In the genomic region with DNA sequence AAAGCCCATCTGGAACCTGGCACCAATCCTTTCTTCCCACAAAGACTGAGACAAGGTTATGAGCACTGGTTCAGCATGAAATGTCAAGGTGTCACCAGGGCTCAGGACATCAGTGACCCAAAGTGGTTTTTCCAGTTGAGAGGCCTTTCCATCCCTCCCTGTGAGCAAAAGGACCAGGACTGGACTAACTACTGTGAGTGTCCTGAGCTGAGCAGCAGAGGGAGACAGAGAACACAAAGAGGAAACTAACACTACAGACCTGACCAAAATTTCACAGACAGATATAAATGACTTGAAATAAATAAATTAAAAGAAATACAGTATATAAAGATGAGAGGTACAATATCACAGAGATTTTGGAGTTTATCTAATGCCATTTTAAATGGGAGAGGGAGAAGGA, we compare ENCODE assay signal across 11 mouse cellular contexts.
A peak's percentile ranks its signal among the peaks of the same experiment; 100 is the strongest.
DNase-seq lines count a peak whose midpoint lies in the region; ATAC-seq and TF ChIP-seq lines count a peak whose summit lies in the region.
"Had no signal": no experiment of that assay in that cellular context is flagged by ENCODE, and none has a peak within 500 bp of the region (broad histone marks: within the 10 kb centered on the region; RNA-seq: fewer than 3 reads in every experiment).

No protein-coding gene starts in this region.

- no peaks in the 10 kb centered on the region for H3K9me3 ChIP-seq in hindbrain, postnatal 0 days (ENCODE audit: low read length)
- H3K9me3 ChIP-seq in hindbrain, embryonic 13.5 days: peaks cover 4% of the 10 kb centered on the region
- H3K9me3 ChIP-seq in midbrain, embryonic 14.5 days (ENCODE audit: control insufficient read depth, low read length): no peaks in the 10 kb centered on the region
- H3K9me3 ChIP-seq in midbrain, embryonic 10.5 days (replicated peaks): peaks cover 4% of the 10 kb centered on the region
- peaks cover 4% of the 10 kb centered on the region for H3K9me3 ChIP-seq in stomach, postnatal 0 days (ENCODE audit: control insufficient read depth, low read length)
- 0 out of 2 replicates have a peak, but pooled peaks cover 2% of the 10 kb centered on the region for H3K9me3 ChIP-seq in neural tube, embryonic 15.5 days (replicated peaks)
- H3K9me3 ChIP-seq: G1E had no signal

- no peak overlapping the region for H3K4me3 ChIP-seq in hindbrain, postnatal 0 days (ENCODE audit: low read length)
- H3K4me3 ChIP-seq in hindbrain, embryonic 13.5 days: no peak overlapping the region
- H3K4me3 ChIP-seq in midbrain, embryonic 14.5 days (replicated peaks; ENCODE audit: low read depth, low read length): no peak overlapping the region
- no peak overlapping the region for H3K4me3 ChIP-seq in midbrain, embryonic 10.5 days
- H3K4me3 ChIP-seq in stomach, postnatal 0 days (ENCODE audit: low read depth, low read length): no peak overlapping the region
- H3K4me3 ChIP-seq in neural tube, embryonic 15.5 days (replicated peaks): no peak overlapping the region
- H3K4me3 ChIP-seq: heart, embryonic 13.5 days had no signal

- DNase-seq in hindbrain, postnatal 0 days (ENCODE audit: low spot score): peak; percentile 33
- peak; percentile 43 for DNase-seq in midbrain, embryonic 14.5 days
- no peak for DNase-seq in midbrain, embryonic 10.5 days (ENCODE audit: low spot score)
- DNase-seq in stomach, postnatal 0 days (ENCODE audit: low spot score): no peak
- DNase-seq in adrenal gland, postnatal 25 days: no peak

- ATAC-seq in hindbrain, postnatal 0 days: peak; percentile 69; the same call in 1 of the 2 replicates
- ATAC-seq in hindbrain, embryonic 13.5 days (ENCODE audit: low FRiP score): no peak
- ATAC-seq in midbrain, embryonic 14.5 days (ENCODE audit: low FRiP score, low TSS enrichment): no peak
- 0 out of 2 replicates have a peak, but pooled peaks have one; percentile 62 for ATAC-seq in common myeloid progenitor, adult 5-6 weeks (replicated peaks; ENCODE audit: low read depth, poor library complexity, severe bottlenecking)
- ATAC-seq in stomach, postnatal 0 days (ENCODE audit: low FRiP score, low TSS enrichment): no peak
- no peak for ATAC-seq in neural tube, embryonic 15.5 days (ENCODE audit: low FRiP score)
- ATAC-seq: inflammation-experienced regulatory T-cells, adult 6 months had no signal

- H3K4me2 ChIP-seq in hindbrain, postnatal 0 days (ENCODE audit: low read depth, low read length): no peak overlapping the region
- no peak overlapping the region for H3K4me2 ChIP-seq in hindbrain, embryonic 13.5 days
- no peak overlapping the region for H3K4me2 ChIP-seq in midbrain, embryonic 14.5 days (ENCODE audit: low read length)
- no peak overlapping the region for H3K4me2 ChIP-seq in stomach, postnatal 0 days (replicated peaks; ENCODE audit: low read depth)
- no peak overlapping the region for H3K4me2 ChIP-seq in neural tube, embryonic 15.5 days
- H3K4me2 ChIP-seq: heart, embryonic 13.5 days had no signal

- no peak overlapping the region for H3K9ac ChIP-seq in hindbrain, postnatal 0 days (replicated peaks; ENCODE audit: low read length)
- H3K9ac ChIP-seq in hindbrain, embryonic 13.5 days: no peak overlapping the region
- no peak overlapping the region for H3K9ac ChIP-seq in midbrain, embryonic 14.5 days (replicated peaks; ENCODE audit: low read length)
- no peak overlapping the region for H3K9ac ChIP-seq in stomach, postnatal 0 days (ENCODE audit: low read length)
- no peak overlapping the region for H3K9ac ChIP-seq in neural tube, embryonic 15.5 days (replicated peaks)
- H3K9ac ChIP-seq: heart, embryonic 13.5 days had no signal

- no peaks in the 10 kb centered on the region for H3K4me1 ChIP-seq in hindbrain, postnatal 0 days (ENCODE audit: insufficient read depth, low read length)
- H3K4me1 ChIP-seq in hindbrain, embryonic 13.5 days (replicated peaks): peaks cover 5% of the 10 kb centered on the region; the same call in 1 of the 2 replicates
- H3K4me1 ChIP-seq in midbrain, embryonic 14.5 days (ENCODE audit: control insufficient read depth, insufficient read depth, low read length): 0 out of 2 replicates have a peak, but pooled peaks cover 3% of the 10 kb centered on the region
- peaks cover 7% of the 10 kb centered on the region for H3K4me1 ChIP-seq in midbrain, embryonic 10.5 days
- H3K4me1 ChIP-seq in stomach, postnatal 0 days (replicated peaks; ENCODE audit: control insufficient read depth, insufficient read depth): no peaks in the 10 kb centered on the region
- H3K4me1 ChIP-seq in neural tube, embryonic 15.5 days: no peaks in the 10 kb centered on the region
- H3K4me1 ChIP-seq: heart, embryonic 13.5 days had no signal

- TF ChIP-seq EP300 in stomach, postnatal 0 days (optimal IDR thresholded peaks at IDR 0.05): no peak

- no peaks in the 10 kb centered on the region for H3K27me3 ChIP-seq in hindbrain, postnatal 0 days (ENCODE audit: insufficient read depth, low read length)
- no peaks in the 10 kb centered on the region for H3K27me3 ChIP-seq in hindbrain, embryonic 13.5 days
- H3K27me3 ChIP-seq in midbrain, embryonic 14.5 days (ENCODE audit: control insufficient read depth, insufficient read depth, low read length): no peaks in the 10 kb centered on the region
- no peaks in the 10 kb centered on the region for H3K27me3 ChIP-seq in midbrain, embryonic 10.5 days (ENCODE audit: low read depth, poor library complexity, severe bottlenecking)
- no peaks in the 10 kb centered on the region for H3K27me3 ChIP-seq in stomach, postnatal 0 days (ENCODE audit: control insufficient read depth, insufficient read depth, low read length)
- no peaks in the 10 kb centered on the region for H3K27me3 ChIP-seq in neural tube, embryonic 15.5 days (replicated peaks)
- H3K27me3 ChIP-seq: heart, embryonic 13.5 days had no signal

- no peaks in the 10 kb centered on the region for H3K36me3 ChIP-seq in hindbrain, postnatal 0 days (ENCODE audit: insufficient read depth, low read length)
- no peaks in the 10 kb centered on the region for H3K36me3 ChIP-seq in hindbrain, embryonic 13.5 days
- H3K36me3 ChIP-seq in midbrain, embryonic 14.5 days (ENCODE audit: control insufficient read depth, insufficient read depth, low read length): no peaks in the 10 kb centered on the region
- H3K36me3 ChIP-seq in midbrain, embryonic 10.5 days: no peaks in the 10 kb centered on the region
- no peaks in the 10 kb centered on the region for H3K36me3 ChIP-seq in stomach, postnatal 0 days (ENCODE audit: control insufficient read depth, insufficient read depth, low read length)
- H3K36me3 ChIP-seq in neural tube, embryonic 15.5 days: no peaks in the 10 kb centered on the region
- H3K36me3 ChIP-seq: G1E; heart, embryonic 13.5 days had no signal

- H3K27ac ChIP-seq in hindbrain, postnatal 0 days: no peak overlapping the region
- no peak overlapping the region for H3K27ac ChIP-seq in hindbrain, embryonic 13.5 days
- H3K27ac ChIP-seq in midbrain, embryonic 14.5 days (replicated peaks; ENCODE audit: low read depth, low read length): no peak overlapping the region
- H3K27ac ChIP-seq in midbrain, embryonic 10.5 days (replicated peaks): no peak overlapping the region
- H3K27ac ChIP-seq in stomach, postnatal 0 days (replicated peaks): no peak overlapping the region
- H3K27ac ChIP-seq in neural tube, embryonic 15.5 days (replicated peaks): no peak overlapping the region
- H3K27ac ChIP-seq: heart, embryonic 13.5 days had no signal

- peak; percentile 67 for TF ChIP-seq CTCF in hindbrain, postnatal 0 days (IDR thresholded peaks at IDR 0.05; ENCODE audit: low read depth)
- peak; percentile 59 for TF ChIP-seq CTCF in stomach, postnatal 0 days (IDR thresholded peaks at IDR 0.05; ENCODE audit: low read depth)

Comparison
In these comparisons a context has a peak if more than half of its experiments do, and no peak if none do; other contexts are left out.
1. ATAC-seq: peak in hindbrain, postnatal 0 days (single experiment) and common myeloid progenitor, adult 5-6 weeks (single experiment); none in hindbrain, embryonic 13.5 days (single experiment), midbrain, embryonic 14.5 days (single experiment), stomach, postnatal 0 days (single experiment) and neural tube, embryonic 15.5 days (single experiment).
2. DNase-seq: peak in hindbrain, postnatal 0 days (single experiment) and midbrain, embryonic 14.5 days (single experiment); none in midbrain, embryonic 10.5 days (single experiment), stomach, postnatal 0 days (single experiment) and adrenal gland, postnatal 25 days (single experiment).